Mouse (Mus musculus): ENCODE data around the gene Pip5k1b.

DNA sequence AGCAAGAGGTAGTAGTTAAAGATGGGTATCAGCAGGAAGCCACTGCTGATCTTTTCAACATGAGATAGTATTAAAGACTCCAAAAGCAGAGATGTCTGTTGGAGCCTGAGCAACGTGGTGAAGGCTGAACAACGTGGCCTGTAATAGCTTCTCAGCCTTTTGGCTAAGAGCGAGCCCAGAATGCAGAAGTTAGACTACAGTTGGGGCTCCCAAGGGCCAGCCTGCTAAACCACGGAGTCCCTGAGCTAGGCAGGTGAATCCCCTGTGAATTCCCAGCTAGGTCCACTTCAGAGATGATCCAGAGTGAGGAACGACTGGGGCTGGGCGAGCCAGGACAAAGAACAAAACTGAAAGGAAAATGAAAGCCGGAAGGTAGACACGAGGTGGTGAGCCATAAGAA is 104.9 kb downstream of the Pip5k1b start:
- TF ChIP-seq POLR2A (IDR thresholded peaks at IDR 0.05; ENCODE audit: borderline replicate concordance, insufficient read depth, low read length) = no peak
- no peak for TF ChIP-seq CTCF (IDR thresholded peaks at IDR 0.05; ENCODE audit: borderline replicate concordance, insufficient read depth, low read depth, low read length)

All from cerebellum, adult 2 months (tissue).